Mouse (Mus musculus) liver, postnatal 0 days (tissue): ENCODE measurements at regions not wholly inside any gene's neighbourhood (a gene's known extent, or its start where the extent isn't known, plus 50 kb on each side); places are given as distances from the start of the nearest gene placed in this dataset.

Source experiments
- CTCF ChIP-seq: sonication (generic); IDR thresholded peaks from 2 replicates; pipeline ENCODE4 v1.5.1; 2016; ENCODE audit warnings: antibody characterized with exemption, low read depth
- EP300 ChIP-seq: IDR thresholded peaks from 2 replicates; pipeline ENCODE4 v1.6.1; 2016; ENCODE audit warnings: antibody characterized with exemption, low read depth, mild to moderate bottlenecking

- TF ChIP-seq EP300 (no peak), CTCF (no peak)
Observed at GRCm38 (mm10) chr3:34959044-34959521, 308.9 kb downstream of the Sox2 start.
